Mouse (Mus musculus): ENCODE results near the gene Ugp2.

DNA sequence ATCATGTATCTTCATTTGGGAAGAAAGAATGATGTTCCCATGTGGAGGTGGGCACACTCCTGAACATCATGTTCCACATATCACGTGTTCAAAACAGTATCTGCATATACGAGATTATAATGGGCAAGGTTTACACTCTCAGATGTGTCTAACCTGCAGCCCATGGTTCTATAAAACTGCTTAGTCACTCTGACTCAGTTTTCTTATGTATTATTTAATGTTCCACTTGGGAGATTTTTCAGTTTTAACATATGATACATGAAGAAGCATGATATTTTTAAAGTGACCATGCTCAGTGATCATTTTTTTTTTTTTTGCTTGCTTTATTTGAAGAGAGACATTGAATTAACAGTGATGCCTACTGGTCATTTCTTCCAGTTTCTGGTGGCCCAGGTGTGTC, 30.2 kb upstream of the Ugp2 start:
- TF ChIP-seq POLR2A (IDR thresholded peaks at IDR 0.05; ENCODE audit: insufficient read length, low read depth) (no peak), TCF12 (IDR thresholded peaks at IDR 0.05; ENCODE audit: insufficient read depth, poor library complexity, severe bottlenecking) (no peak), CEBPB (IDR thresholded peaks at IDR 0.05; ENCODE audit: insufficient read depth, poor library complexity, severe bottlenecking) (no peak), MAX (IDR thresholded peaks at IDR 0.05; ENCODE audit: low read depth) (no peak), SRF (IDR thresholded peaks at IDR 0.05; ENCODE audit: control insufficient read depth, insufficient read length, low read depth) (no peak), USF1 (IDR thresholded peaks at IDR 0.05; ENCODE audit: low read depth) (no peak), MYOD1 (IDR thresholded peaks at IDR 0.05; ENCODE audit: control insufficient read depth in 1 of 3, insufficient read length in 2 of 3, low read depth in 2 of 3) (no peak), POLR2AphosphoS2 (IDR thresholded peaks at IDR 0.05; ENCODE audit: insufficient read length, low read depth) (no peak), E2F4 (IDR thresholded peaks at IDR 0.05; ENCODE audit: insufficient read depth) (no peak), TCF3 (IDR thresholded peaks at IDR 0.05; ENCODE audit: insufficient read length, low read depth) (no peak)
